Mouse (Mus musculus) liver, embryonic 14.5 days (tissue): ENCODE data around the gene Mical2. TPM values are rescaled to one million over a fixed set of nuclear protein-coding genes. Genes with fewer than 3 reads are reported as not detected.
A peak's percentile ranks its signal among the peaks of the same experiment; 100 is the strongest.

Source experiments
- ATAC-seq: fragments of 200-750 bp; cut with Nextera tagmentation; 2 replicates; pipeline ENCODE4 v1.8.0; 2017; ENCODE audit warnings: moderate number of reproducible peaks, mild to moderate bottlenecking, moderate library complexity; ENCODE audit not compliant: insufficient read depth
- DNase-seq, 3 experiments: peaks; one replicate each; pipeline ENCODE4 v3.0.0-alpha.2; 2012 to 2013; ENCODE audit warnings: low read depth in 3 of 3, low spot score in 3 of 3
- H3K27ac ChIP-seq: fragments of 300-500 bp; sonication (generic); 2 replicates; pipeline ENCODE4 v1.5.1; 2014; ENCODE audit warnings: moderate library complexity, mild to moderate bottlenecking, control low read depth, inconsistent platforms
- H3K27me3 ChIP-seq: fragments of 300-500 bp; sonication (generic); 2 replicates; pipeline ENCODE4 v1.6.1; 2014; ENCODE audit warnings: mild to moderate bottlenecking, low read length, moderate library complexity; ENCODE audit not compliant: control insufficient read depth, insufficient read depth
- H3K36me3 ChIP-seq: fragments of 300-500 bp; sonication (generic); replicated peaks from 2 replicates; pipeline ENCODE4 v1.6.1; 2014; ENCODE audit warnings: low read depth; ENCODE audit not compliant: control insufficient read depth, insufficient read depth
- H3K4me1 ChIP-seq, 2 experiments: fragments of 200-500 bp in 1 of 2; fragments of 300-500 bp in 1 of 2; sonication (generic) in 1 of 2; replicated peaks; 2 replicates each; pipeline ENCODE4 v1.6.1; 2012 to 2014; ENCODE audit warnings: antibody characterized with exemption in 1 of 2, inconsistent platforms in 1 of 2, low read length in 1 of 2; ENCODE audit not compliant: control insufficient read depth in 2 of 2, insufficient read depth in 2 of 2
- H3K4me2 ChIP-seq: fragments of 300-500 bp; sonication (generic); 2 replicates; pipeline ENCODE4 v1.6.1; 2014; ENCODE audit warnings: low read depth, mild to moderate bottlenecking, control low read depth, moderate library complexity
- H3K4me3 ChIP-seq, 2 experiments: fragments of 200-500 bp in 1 of 2; fragments of 300-500 bp in 1 of 2; sonication (generic) in 1 of 2; 2 replicates each; pipeline ENCODE4 v1.5.1; 2012 to 2014; ENCODE audit warnings: low read depth in 2 of 2, low read length in 2 of 2, mild to moderate bottlenecking in 2 of 2, control low read depth in 1 of 2, inconsistent platforms in 1 of 2, moderate library complexity in 1 of 2; ENCODE audit not compliant: insufficient read depth in 1 of 2
- H3K9ac ChIP-seq: fragments of 300-500 bp; sonication (generic); replicated peaks from 2 replicates; pipeline ENCODE4 v1.6.1; 2014; ENCODE audit warnings: mild to moderate bottlenecking, control low read depth, moderate library complexity
- H3K9me3 ChIP-seq: fragments of 300-500 bp; sonication (generic); 2 replicates; pipeline ENCODE4 v1.6.1; 2016; ENCODE audit warnings: low read length, mixed read lengths; ENCODE audit not compliant: control insufficient read depth
- CTCF ChIP-seq: IDR thresholded peaks from 2 replicates; pipeline ENCODE4 v1.5.1; 2016; ENCODE audit warnings: antibody characterized with exemption, low read depth, control low read depth
- EP300 ChIP-seq: IDR thresholded peaks from 2 replicates; pipeline ENCODE4 v1.6.1; 2016; ENCODE audit warnings: antibody characterized with exemption, low read depth
- WGBS: fragments of 180-500 bp; shearing (Covaris S2); extraction: QIAGEN DNeasy Blood & Tissue Kit; methylation state at CpG from one replicate; pipeline ENCODE4 v1.1.7; 2014; ENCODE audit not compliant: insufficient replicate concordance; 5-methylcytosine and 5-hydroxymethylcytosine counted together
- polyA plus RNA-seq, 2 experiments: library from polyadenylated mRNA; depleted of rRNA in 1 of 2; stranded (reverse) in 1 of 2; unstranded in 1 of 2; fragments of >200 nt; fragmentation: Nextera tagmentation in 1 of 2; extraction: Ambion mirVana in 1 of 2; gene quantifications; 2 replicates each; pipeline versions ENCODE4 v1.2.1 to v1.2.3; 2012 to 2014

Gene Mical2
- polyA plus RNA-seq, 2 experiments: 1.2 to 1.4 TPM

DNA sequence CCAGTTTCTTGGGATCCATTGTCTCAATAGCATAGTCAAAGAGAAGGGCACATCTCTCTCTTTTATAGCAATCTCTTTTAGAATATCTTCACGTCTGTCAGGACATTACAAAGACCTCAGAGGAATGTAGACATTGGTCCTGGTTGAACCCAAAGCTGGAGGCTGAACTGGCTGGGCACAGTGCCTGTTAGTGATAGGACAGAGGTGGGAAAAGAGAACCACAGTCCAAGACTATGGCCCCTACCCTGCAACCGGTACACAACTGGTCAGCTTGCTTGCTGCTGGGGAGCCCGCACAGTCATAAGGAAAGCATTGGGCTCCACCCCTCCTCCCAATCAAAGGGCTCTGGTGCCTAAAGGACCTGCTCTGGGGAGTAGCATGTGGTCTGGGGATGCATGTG lies 133.9 kb downstream of the Mical2 start:
- no peaks in the 10 kb centered on the region for H3K4me1 ChIP-seq
- no peaks in the 10 kb centered on the region for H3K27me3 ChIP-seq
- ATAC-seq: no peak
- no peak overlapping the region for H3K27ac ChIP-seq
- WGBS: 74% methylated on average over 3 of the region's 3 CpGs
- TF ChIP-seq CTCF (no peak), EP300 (no peak)
- DNase-seq: no peak
- no peak overlapping the region for H3K4me2 ChIP-seq
- H3K36me3 ChIP-seq: no peaks in the 10 kb centered on the region
- no peaks in the 10 kb centered on the region for H3K9me3 ChIP-seq
- no peak overlapping the region for H3K4me3 ChIP-seq
- no peak overlapping the region for H3K9ac ChIP-seq

DNA sequence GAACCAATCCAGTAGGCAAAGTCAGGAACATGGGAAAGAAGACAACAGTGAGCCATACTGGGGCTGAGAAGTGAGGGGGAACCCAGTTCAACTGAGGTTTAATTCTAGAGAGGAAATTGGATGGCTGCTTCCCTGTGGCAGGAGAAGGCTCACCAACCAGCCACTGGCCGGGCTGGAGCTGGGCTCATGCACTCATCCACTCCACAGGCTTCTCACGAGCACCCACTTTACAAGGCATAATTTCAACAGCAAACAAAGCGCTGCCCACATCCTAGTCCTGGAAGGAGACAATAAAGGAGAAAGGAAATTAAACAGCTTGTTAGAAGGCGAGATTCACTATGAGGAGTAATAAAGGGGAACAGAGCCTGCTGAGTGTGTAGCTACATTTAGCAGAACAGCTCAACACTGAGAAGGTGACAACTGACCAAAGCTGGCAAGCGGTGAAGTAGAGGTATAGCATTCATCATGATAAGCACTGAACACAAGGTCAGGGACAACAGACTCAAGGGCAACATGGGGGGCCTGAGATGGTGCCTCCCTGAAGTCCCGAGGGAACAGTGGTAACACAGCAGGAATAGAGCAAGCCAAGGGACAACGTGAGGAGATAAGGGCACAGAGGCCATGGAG lies 137.0 kb downstream of the Mical2 start:
- DNase-seq (no peak), ATAC-seq (no peak)
- no peak overlapping the region for H3K27ac ChIP-seq
- no peak overlapping the region for H3K4me2 ChIP-seq
- no peak overlapping the region for H3K9ac ChIP-seq
- no peaks in the 10 kb centered on the region for H3K27me3 ChIP-seq
- no peaks in the 10 kb centered on the region for H3K9me3 ChIP-seq
- no peaks in the 10 kb centered on the region for H3K36me3 ChIP-seq
- no peak overlapping the region for H3K4me3 ChIP-seq
- no peaks in the 10 kb centered on the region for H3K4me1 ChIP-seq
- WGBS: 56% methylated on average over 7 of the region's 7 CpGs
- TF ChIP-seq EP300 (no peak), CTCF (no peak)

GRCm38 (mm10) chr7:112365864-112366263 lies 140.2 kb downstream of the Mical2 start:
- WGBS: 48% methylated on average over 3 of the region's 3 CpGs
- no peak for DNase-seq
- H3K36me3 ChIP-seq: no peaks in the 10 kb centered on the region
- no peaks in the 10 kb centered on the region for H3K9me3 ChIP-seq
- H3K4me1 ChIP-seq: no peaks in the 10 kb centered on the region
- H3K27me3 ChIP-seq: no peaks in the 10 kb centered on the region
- no peak for ATAC-seq
- no peak overlapping the region for H3K4me3 ChIP-seq
- no peak overlapping the region for H3K4me2 ChIP-seq
- TF ChIP-seq CTCF: no peak
- TF ChIP-seq EP300: no peak
- H3K9ac ChIP-seq: no peak overlapping the region
- H3K27ac ChIP-seq: no peak overlapping the region

DNA sequence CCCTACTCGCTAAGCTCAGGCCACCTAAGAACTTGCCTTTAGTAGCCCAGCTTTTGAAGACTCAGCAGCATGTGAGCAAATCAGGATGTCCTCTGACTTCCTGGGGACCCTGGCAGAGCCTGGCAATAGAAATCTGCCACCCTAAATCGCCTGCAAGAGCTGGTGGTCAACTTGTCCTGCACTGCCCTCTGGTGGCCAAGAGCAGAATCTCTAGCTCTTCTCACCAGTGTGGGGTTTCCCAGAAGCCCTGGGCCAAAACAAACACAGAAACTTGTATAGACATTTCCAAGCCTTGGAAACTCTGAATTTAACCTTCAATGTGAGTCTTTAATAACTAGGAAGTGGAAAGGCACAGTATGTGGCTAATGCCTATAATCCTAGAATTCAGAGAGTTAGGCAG lies 143.4 kb downstream of the Mical2 start:
- Histone ChIP-seq H3K9me3 (no peaks in the 10 kb centered on the region), H3K27me3 (no peaks in the 10 kb centered on the region), H3K9ac (no peak overlapping the region), H3K36me3 (no peaks in the 10 kb centered on the region), H3K4me1 (no peaks in the 10 kb centered on the region; a peak in 1 of 4 replicates), H3K27ac (no peak overlapping the region), H3K4me2 (no peak overlapping the region), H3K4me3 (no peak overlapping the region)
- ATAC-seq (no peak), DNase-seq (peak; percentile 24 to 35 (median 33))
- TF ChIP-seq EP300: no peak
- peak; percentile 88 for TF ChIP-seq CTCF
- 21% methylated on average over 2 of the region's 2 CpGs for WGBS

GRCm38 (mm10) chr7:112369977-112370376 lies 144.3 kb downstream of the Mical2 start:
- H3K4me1 ChIP-seq: peaks cover 0 to 2% of the 10 kb centered on the region in 2 experiments; a peak in 2 of 4 replicates
- TF ChIP-seq EP300 (no peak), CTCF (no peak)
- H3K36me3 ChIP-seq: no peaks in the 10 kb centered on the region
- H3K27me3 ChIP-seq: no peaks in the 10 kb centered on the region
- H3K9ac ChIP-seq: no peak overlapping the region
- no peak overlapping the region for H3K4me2 ChIP-seq
- H3K4me3 ChIP-seq: no peak overlapping the region
- no peak for ATAC-seq
- DNase-seq: no peak
- no peaks in the 10 kb centered on the region for H3K9me3 ChIP-seq
- no peak overlapping the region for H3K27ac ChIP-seq
- WGBS: 53% methylated on average over 3 of the region's 3 CpGs
